Mouse (Mus musculus) erythroblast, embryonic 14.5 days (primary cell): ENCODE results near the gene Rtn4ip1. TPM values are rescaled to one million over a fixed set of nuclear protein-coding genes. Genes with fewer than 3 reads are reported as not detected.

Source experiments
- H3K27me3 ChIP-seq: 2 replicates; pipeline ENCODE4 v1.6.1; 2012; ENCODE audit warnings: inconsistent platforms; ENCODE audit not compliant: control insufficient read depth
- H3K36me3 ChIP-seq: 2 replicates; pipeline ENCODE4 v1.6.1; 2012; ENCODE audit warnings: mild to moderate bottlenecking, inconsistent platforms; ENCODE audit not compliant: control insufficient read depth
- H3K4me1 ChIP-seq: 2 replicates; pipeline ENCODE4 v1.6.1; 2012; ENCODE audit warnings: inconsistent platforms; ENCODE audit not compliant: control insufficient read depth
- H3K4me3 ChIP-seq: replicated peaks from 2 replicates; pipeline ENCODE3; 2012; ENCODE audit warnings: moderate library complexity, mild to moderate bottlenecking, inconsistent platforms
- H3K9me3 ChIP-seq: 2 replicates; pipeline ENCODE4 v1.6.1; 2012; ENCODE audit warnings: low read length, inconsistent platforms, mixed read lengths; ENCODE audit not compliant: control insufficient read depth
- GATA1 ChIP-seq: IDR thresholded peaks from 2 replicates; pipeline ENCODE4 v1.6.1; 2012; ENCODE audit warnings: low read length, inconsistent platforms, mixed read lengths
- TAL1 ChIP-seq: IDR thresholded peaks from 3 replicates; pipeline ENCODE4 v1.6.1; 2012; ENCODE audit warnings: low read length, inconsistent platforms, mixed read lengths
- polyA plus RNA-seq: library from polyadenylated mRNA; stranded (reverse); fragments of >175 nt; gene quantifications from 2 replicates; pipeline ENCODE4 v1.2.3, GENCODE M21; 2012

Gene Rtn4ip1
- polyA plus RNA-seq, 1 experiment, result 0.23 TPM

- TF ChIP-seq TAL1, result no peak
- no peak for TF ChIP-seq GATA1
- Histone ChIP-seq H3K36me3 (no peaks in the 10 kb centered on the region), H3K27me3 (peaks cover 86% of the 10 kb centered on the region), H3K9me3 (peaks cover 14% of the 10 kb centered on the region; the same call in 1 of the 2 replicates), H3K4me1 (peaks cover 11% of the 10 kb centered on the region), H3K4me3 (no peak overlapping the region)
Observed at GRCm38 (mm10) chr10:44005677-44006641, 104.4 kb downstream of the Rtn4ip1 start.

Other genes with a start within 250 kb of the Rtn4ip1 start
- gene Qrsl1, start 62 bp upstream of the Rtn4ip1 start, polyA plus RNA-seq, result 0.04 and 0.13 TPM in 2 replicates
- 0.01 TPM in 2 replicates for gene Crybg1, start 247.0 kb downstream of the Rtn4ip1 start, polyA plus RNA-seq